Mouse (Mus musculus) spleen, postnatal 0 days (tissue): ENCODE data around the gene 4930438A08Rik. TPM values are rescaled to one million over a fixed set of nuclear protein-coding genes. Genes with fewer than 3 reads are reported as not detected.

Experiments
- polyA plus RNA-seq: library from polyadenylated mRNA; unstranded; fragments of >200 nt; fragmentation: Nextera tagmentation; extraction: Ambion mirVana; gene quantifications from 2 replicates; pipeline ENCODE4 v1.2.1, GENCODE M21; 2015

The 4930438A08Rik gene
- 5.0 and 7.1 TPM in 2 replicates for polyA plus RNA-seq

DNA sequence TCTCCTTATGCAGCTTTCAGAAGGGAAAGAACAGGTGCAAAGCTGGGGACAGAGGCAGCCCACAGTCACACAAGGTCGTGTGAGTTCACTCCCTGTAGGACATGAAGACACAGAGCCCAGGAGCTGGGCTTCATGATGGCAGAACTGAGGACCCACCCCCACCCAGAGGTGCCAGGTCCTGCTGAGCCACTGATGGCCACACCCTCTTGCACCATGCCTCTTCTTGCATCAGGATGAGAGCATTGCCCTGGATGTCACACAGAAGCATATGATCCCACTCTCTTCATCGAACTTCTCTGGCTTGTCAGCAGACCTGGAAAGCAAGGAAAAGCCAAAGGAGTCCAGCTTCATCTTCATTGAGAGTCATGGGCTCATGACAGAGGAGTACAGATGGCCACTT, at the start of gene 4930438A08Rik:
Gene 4930438A08Rik, plus strand, starts transcription at position 228 of the 400 bp plus-strand sequence.

DNA sequence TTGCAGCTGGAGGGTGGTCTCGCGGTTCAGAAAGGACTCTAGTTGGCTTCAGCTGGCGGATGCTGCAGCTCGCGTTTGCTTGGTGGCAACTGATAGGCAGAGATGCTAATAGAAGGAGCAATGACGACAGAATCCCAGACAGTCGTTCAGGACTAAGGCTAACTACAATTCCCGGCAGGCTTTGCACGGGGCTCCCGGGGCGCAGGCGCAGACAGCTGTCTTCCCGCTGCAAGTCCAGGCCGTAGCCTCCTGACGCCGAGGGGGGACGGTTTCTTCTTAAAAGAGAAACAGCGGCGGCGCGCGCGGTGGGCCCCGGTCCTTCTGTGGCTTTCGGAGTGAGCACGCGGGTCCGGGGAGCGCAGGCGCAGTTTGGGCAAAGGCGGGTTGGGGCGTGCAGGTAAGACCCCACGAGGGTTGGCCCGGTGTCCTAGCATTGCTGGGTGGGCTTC, 32.3 kb downstream of the 4930438A08Rik start, which contains the start of gene Zfp692:
Gene Zfp692, plus strand, starts transcription at position 210 of the 449 bp plus-strand sequence.

DNA sequence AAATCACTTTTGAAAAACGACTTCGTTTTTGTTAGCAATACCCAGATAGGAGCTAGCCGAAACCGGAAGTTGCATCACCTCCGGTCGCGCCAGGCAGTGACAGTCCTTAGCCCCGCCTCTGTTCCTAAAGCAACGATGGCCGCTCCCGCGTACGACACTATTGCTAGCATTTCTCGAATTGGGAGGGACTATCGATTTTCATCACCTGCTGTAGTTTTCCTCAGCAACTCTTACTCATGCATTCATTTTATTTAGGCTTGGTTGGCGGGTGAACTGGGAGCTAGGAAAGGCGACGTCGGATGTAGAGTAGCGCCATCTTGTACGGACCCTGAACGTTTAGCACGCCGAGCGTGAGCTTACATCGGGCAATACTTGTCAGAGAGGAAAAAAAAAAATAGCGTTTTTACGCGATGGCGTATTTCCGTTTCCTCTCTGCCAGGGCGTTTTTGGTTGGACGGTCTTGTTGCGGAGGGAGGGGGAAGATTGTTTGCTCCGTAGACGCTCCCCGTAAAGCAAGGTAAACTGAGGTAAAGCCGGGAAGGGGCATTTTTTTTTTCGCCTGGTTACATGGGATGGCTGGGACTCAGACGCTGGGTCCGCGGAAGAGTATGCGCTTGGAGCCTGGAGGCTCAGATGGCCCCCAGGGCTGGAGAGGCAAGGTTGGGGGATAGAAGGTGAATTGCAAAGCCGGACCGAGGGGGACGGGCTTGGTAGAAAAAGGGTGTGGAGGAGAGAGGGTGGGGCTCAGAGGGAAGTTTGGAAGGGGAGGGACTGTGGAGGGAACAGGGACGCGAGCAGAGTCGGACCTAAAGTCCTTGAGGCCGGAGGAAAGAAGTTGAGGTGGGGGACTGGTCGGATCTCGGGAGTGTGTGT, 55.9 kb downstream of the 4930438A08Rik start, which contains the start of the genes Zfp672 and Sh3bp5l:
Gene Zfp672, minus strand, starts transcription at position 64 of the 873 bp plus-strand sequence.
Gene Sh3bp5l, plus strand, starts transcription at position 449 of the 873 bp plus-strand sequence.

Other genes starting within 250 kb of the 4930438A08Rik start
- not detected in 2 replicates for gene Gm12248, start 181.7 kb upstream of the 4930438A08Rik start, polyA plus RNA-seq
- gene Cnot8, start 170.6 kb upstream of the 4930438A08Rik start, polyA plus RNA-seq = 43.2 and 48.7 TPM in 2 replicates
- 8.9 and 9.6 TPM in 2 replicates for gene Gemin5, start 106.3 kb upstream of the 4930438A08Rik start, polyA plus RNA-seq
- 97.1 and 109 TPM in 2 replicates for gene Mrpl22, start 103.1 kb upstream of the 4930438A08Rik start, polyA plus RNA-seq
- gene Igtp, start 75.2 kb upstream of the 4930438A08Rik start, polyA plus RNA-seq = 8.9 and 12.7 TPM in 2 replicates
- gene Irgm2, start 75.2 kb upstream of the 4930438A08Rik start, polyA plus RNA-seq = 4.8 and 7.2 TPM in 2 replicates
- gene Zfp692, start 32.3 kb downstream of the 4930438A08Rik start, polyA plus RNA-seq = 11.9 and 14.9 TPM in 2 replicates
- 86.8 and 94.5 TPM in 2 replicates for gene Zfp672, start 55.5 kb downstream of the 4930438A08Rik start, polyA plus RNA-seq
- gene Sh3bp5l, start 55.9 kb downstream of the 4930438A08Rik start, polyA plus RNA-seq = 16.8 and 18.7 TPM in 2 replicates
- not detected in 2 replicates for gene Lypd8, start 104.2 kb downstream of the 4930438A08Rik start, polyA plus RNA-seq
- not detected in 2 replicates for gene 1810065E05Rik, start 146.3 kb downstream of the 4930438A08Rik start, polyA plus RNA-seq
- gene Gm12253, start 157.8 kb downstream of the 4930438A08Rik start, polyA plus RNA-seq = not detected in 2 replicates
- not detected in 2 replicates for gene Lypd9, start 178.1 kb downstream of the 4930438A08Rik start, polyA plus RNA-seq
- gene Olfr30, start 187.5 kb downstream of the 4930438A08Rik start, polyA plus RNA-seq = not detected in 2 replicates
- gene Olfr332, start 217.8 kb downstream of the 4930438A08Rik start, polyA plus RNA-seq = not detected in 2 replicates
- gene Olfr331, start 227.8 kb downstream of the 4930438A08Rik start, polyA plus RNA-seq = not detected in 2 replicates